ENCODE assay signal across 12 mouse cellular contexts in the genomic region with DNA sequence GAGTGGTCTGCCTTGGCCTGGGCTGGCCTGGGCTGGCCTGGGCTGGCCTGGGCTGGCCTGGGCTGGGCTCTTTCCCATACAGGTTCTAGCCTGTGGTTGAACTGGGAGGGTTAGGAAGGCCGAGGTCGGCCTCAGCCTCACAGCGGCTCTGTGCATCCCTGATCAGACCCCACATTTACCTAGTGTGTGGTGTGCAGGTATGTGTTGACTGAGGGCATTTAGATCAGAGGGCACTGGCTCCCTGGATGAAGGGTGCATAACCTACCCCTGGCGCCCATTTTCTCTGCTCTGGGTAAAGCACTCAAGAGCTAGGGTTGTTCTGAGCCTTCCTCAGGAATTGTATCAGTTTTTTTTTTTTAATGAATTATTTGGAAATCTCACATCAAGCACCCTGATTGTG. TPM values are rescaled to one million over a fixed set of nuclear protein-coding genes. Genes with fewer than 3 reads are reported as not detected.
DNase-seq lines count a peak whose midpoint lies in the region; ATAC-seq lines count a peak whose summit lies in the region.
"Had no signal": no experiment of that assay in that cellular context is flagged by ENCODE, and none has a peak within 500 bp of the region (broad histone marks: within the 10 kb centered on the region; RNA-seq: fewer than 3 reads in every experiment).

A gene (plus strand): TSS at position 224 of the 400 bp plus-strand sequence.

- H3K4me1 ChIP-seq in heart, embryonic 13.5 days, result peaks cover 30% of the 10 kb centered on the region
- peaks cover 13% of the 10 kb centered on the region for H3K4me1 ChIP-seq in midbrain, embryonic 13.5 days (replicated peaks)
- H3K4me1 ChIP-seq in midbrain, embryonic 15.5 days, result peaks cover 12% of the 10 kb centered on the region
- peaks cover 7% of the 10 kb centered on the region; the same call in 1 of the 2 replicates for H3K4me1 ChIP-seq in intestine, embryonic 15.5 days (replicated peaks)
- H3K4me1 ChIP-seq in stomach, embryonic 14.5 days (ENCODE audit: control insufficient read depth, insufficient read depth, low read length), result no peaks in the 10 kb centered on the region

- H3K36me3 ChIP-seq in heart, embryonic 13.5 days, result no peaks in the 10 kb centered on the region
- no peaks in the 10 kb centered on the region for H3K36me3 ChIP-seq in midbrain, embryonic 13.5 days
- H3K36me3 ChIP-seq in midbrain, embryonic 15.5 days (replicated peaks), result no peaks in the 10 kb centered on the region
- no peaks in the 10 kb centered on the region for H3K36me3 ChIP-seq in intestine, embryonic 15.5 days
- H3K36me3 ChIP-seq in stomach, embryonic 14.5 days (ENCODE audit: control insufficient read depth, insufficient read depth, low read length), result no peaks in the 10 kb centered on the region

- ATAC-seq in heart, embryonic 13.5 days (ENCODE audit: extremely low read depth, insufficient number of reproducible peaks, low FRiP score, low TSS enrichment), result no peak
- no peak for ATAC-seq in midbrain, embryonic 13.5 days
- no peak for ATAC-seq in midbrain, embryonic 15.5 days (replicated peaks)
- ATAC-seq in intestine, embryonic 15.5 days, result no peak
- no peak for ATAC-seq in stomach, embryonic 14.5 days (ENCODE audit: insufficient number of reproducible peaks, insufficient read depth, low FRiP score, low read depth)

- peak within 1 kb of the TSS; percentile 83 for H3K9ac ChIP-seq in heart, embryonic 13.5 days
- no peak within 1 kb of the TSS for H3K9ac ChIP-seq in midbrain, embryonic 13.5 days (replicated peaks)
- H3K9ac ChIP-seq in midbrain, embryonic 15.5 days, result no peak within 1 kb of the TSS
- no peak within 1 kb of the TSS for H3K9ac ChIP-seq in intestine, embryonic 15.5 days
- H3K9ac ChIP-seq in stomach, embryonic 14.5 days (replicated peaks; ENCODE audit: low read depth, low read length), result no peak within 1 kb of the TSS

- peak within 1 kb of the TSS; percentile 74 for H3K27ac ChIP-seq in heart, embryonic 13.5 days (replicated peaks)
- no peak within 1 kb of the TSS for H3K27ac ChIP-seq in midbrain, embryonic 13.5 days
- H3K27ac ChIP-seq in midbrain, embryonic 15.5 days, result no peak within 1 kb of the TSS
- no peak within 1 kb of the TSS for H3K27ac ChIP-seq in intestine, embryonic 15.5 days
- H3K27ac ChIP-seq in stomach, embryonic 14.5 days (ENCODE audit: low read length), result no peak within 1 kb of the TSS

- no peaks in the 10 kb centered on the region for H3K9me3 ChIP-seq in heart, embryonic 13.5 days
- no peaks in the 10 kb centered on the region for H3K9me3 ChIP-seq in midbrain, embryonic 13.5 days
- no peaks in the 10 kb centered on the region for H3K9me3 ChIP-seq in midbrain, embryonic 15.5 days
- no peaks in the 10 kb centered on the region for H3K9me3 ChIP-seq in intestine, embryonic 15.5 days
- H3K9me3 ChIP-seq in stomach, embryonic 14.5 days (ENCODE audit: control insufficient read depth, low read depth, low read length), result no peaks in the 10 kb centered on the region

- no peak for DNase-seq in heart, adult 8-10 months (ENCODE audit: low spot score)
- no peak for DNase-seq in right cerebral cortex, postnatal 4 days
- DNase-seq in layer of hippocampus, postnatal 36 days, result no peak
- DNase-seq: adrenal gland, adult 8-10 months; kidney, adult 8-10 months had no signal

- peaks cover 54% of the 10 kb centered on the region for H3K27me3 ChIP-seq in heart, embryonic 13.5 days (replicated peaks)
- H3K27me3 ChIP-seq in midbrain, embryonic 13.5 days, result peaks cover 43% of the 10 kb centered on the region
- H3K27me3 ChIP-seq in midbrain, embryonic 15.5 days (replicated peaks), result peaks cover 34% of the 10 kb centered on the region
- peaks cover 33% of the 10 kb centered on the region for H3K27me3 ChIP-seq in intestine, embryonic 15.5 days (replicated peaks)
- peaks cover 6% of the 10 kb centered on the region; the same call in 1 of the 2 replicates for H3K27me3 ChIP-seq in stomach, embryonic 14.5 days (ENCODE audit: control insufficient read depth, insufficient read depth, low read length)

- WGBS in heart, embryonic 13.5 days, result 85% methylated on average over 4 of the region's 4 CpGs
- 85% methylated on average over 4 of the region's 4 CpGs for WGBS in midbrain, embryonic 13.5 days
- WGBS in midbrain, embryonic 15.5 days, result 86% methylated on average over 4 of the region's 4 CpGs
- WGBS in intestine, embryonic 15.5 days, result 87% methylated on average over 4 of the region's 4 CpGs
- WGBS in stomach, embryonic 14.5 days, result 73% methylated on average over 4 of the region's 4 CpGs

- peak within 1 kb of the TSS; percentile 91 for H3K4me2 ChIP-seq in heart, embryonic 13.5 days
- H3K4me2 ChIP-seq in midbrain, embryonic 13.5 days (replicated peaks), result no peak within 1 kb of the TSS
- H3K4me2 ChIP-seq in midbrain, embryonic 15.5 days, result no peak within 1 kb of the TSS
- peak within 1 kb of the TSS; percentile 83 for H3K4me2 ChIP-seq in intestine, embryonic 15.5 days (replicated peaks)
- peak within 1 kb of the TSS; percentile 81; the same call in 1 of the 2 replicates for H3K4me2 ChIP-seq in stomach, embryonic 14.5 days (replicated peaks; ENCODE audit: low read depth, low read length)

- peak within 1 kb of the TSS; percentile 68 for H3K4me3 ChIP-seq in heart, embryonic 13.5 days
- H3K4me3 ChIP-seq in midbrain, embryonic 13.5 days (replicated peaks), result peak within 1 kb of the TSS; percentile 54; the same call in 1 of the 2 replicates
- H3K4me3 ChIP-seq in midbrain, embryonic 15.5 days, result no peak within 1 kb of the TSS
- peak within 1 kb of the TSS; percentile 50; the same call in 1 of the 2 replicates for H3K4me3 ChIP-seq in intestine, embryonic 15.5 days (replicated peaks)
- H3K4me3 ChIP-seq in stomach, embryonic 14.5 days (ENCODE audit: low read depth, low read length), result no peak within 1 kb of the TSS

RNA-seq across cellular contexts. Expression of the gene that starts here (rescaled TPM):
- polyA plus RNA-seq in heart, embryonic 13.5 days (2015; fragmentation: Nextera tagmentation; extraction: Ambion mirVana), result not detected in 2 replicates
- not detected for total RNA-seq in heart, adult 8-10 months (2022)
- not detected in 2 replicates for polyA plus RNA-seq in midbrain, embryonic 13.5 days (2015; fragmentation: Nextera tagmentation; extraction: Ambion mirVana)
- not detected in 2 replicates for polyA plus RNA-seq in midbrain, embryonic 15.5 days (2015; fragmentation: Nextera tagmentation; extraction: Ambion mirVana)
- not detected in 2 replicates for polyA plus RNA-seq in intestine, embryonic 15.5 days (2015; fragmentation: Nextera tagmentation; extraction: Ambion mirVana)
- not detected in 2 replicates for polyA plus RNA-seq in stomach, embryonic 14.5 days (2014; fragmentation: Nextera tagmentation; extraction: Ambion mirVana)
- total RNA-seq in layer of hippocampus, postnatal 36 days (2021), result not detected
- total RNA-seq: adrenal gland, adult 8-10 months; liver, adult 2 months had no signal
- polyA plus RNA-seq: liver, adult 2 months; testis, adult 2 months had no signal

Comparison
In these comparisons a context has a peak if more than half of its experiments do, and no peak if none do; other contexts are left out.
1. H3K4me3 ChIP-seq: peak in heart, embryonic 13.5 days (single experiment), midbrain, embryonic 13.5 days (single experiment) and intestine, embryonic 15.5 days (single experiment); none in midbrain, embryonic 15.5 days (single experiment) and stomach, embryonic 14.5 days (single experiment).
2. H3K4me2 ChIP-seq: peak in heart, embryonic 13.5 days (single experiment), intestine, embryonic 15.5 days (single experiment) and stomach, embryonic 14.5 days (single experiment); none in midbrain, embryonic 13.5 days (single experiment) and midbrain, embryonic 15.5 days (single experiment).